Mouse (Mus musculus): ENCODE results near the gene Atp5d. TPM values are rescaled to one million over a fixed set of nuclear protein-coding genes. Genes with fewer than 3 reads are reported as not detected.

Gene Atp5d
- total RNA-seq, 2 experiments from 2014 or later = 332 to 344 TPM

GRCm38 (mm10) chr10:80123932-80124562 lies 14.4 kb upstream of the Atp5d start:
- Histone ChIP-seq H3K27ac (no peak overlapping the region), H3K4me3 (no peak overlapping the region)
- DNase-seq (ENCODE audit: low spot score in 2 of 2) = no peak
- TF ChIP-seq CTCF (conservative IDR thresholded peaks at IDR 0.05) = no peak

DNA sequence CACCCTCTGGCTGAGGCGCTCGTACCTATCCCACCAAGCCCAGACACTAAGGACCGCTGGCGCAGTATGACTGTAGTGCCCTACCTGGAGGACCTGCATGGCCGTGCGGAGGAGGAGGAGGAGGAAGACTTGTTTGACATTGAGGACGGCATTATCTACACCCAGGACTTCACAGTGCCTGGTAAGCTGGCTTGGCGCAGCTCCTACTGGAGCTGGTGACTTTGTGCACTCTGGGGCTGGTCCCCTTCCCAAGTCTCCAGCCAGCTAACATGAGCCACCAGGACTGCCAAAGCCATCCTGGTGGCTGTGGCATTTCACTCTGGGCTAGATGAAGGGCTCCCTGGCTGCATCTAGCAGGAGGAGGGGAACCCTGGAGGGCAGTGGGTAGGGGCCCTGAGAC lies 10.5 kb upstream of the Atp5d start:
- TF ChIP-seq CTCF (conservative IDR thresholded peaks at IDR 0.05) = no peak
- H3K27ac ChIP-seq = peak overlapping the region; percentile 7; the same call in 1 of the 2 replicates
- no peak overlapping the region for H3K4me3 ChIP-seq
- no peak for DNase-seq (ENCODE audit: low spot score in 2 of 2)

DNA sequence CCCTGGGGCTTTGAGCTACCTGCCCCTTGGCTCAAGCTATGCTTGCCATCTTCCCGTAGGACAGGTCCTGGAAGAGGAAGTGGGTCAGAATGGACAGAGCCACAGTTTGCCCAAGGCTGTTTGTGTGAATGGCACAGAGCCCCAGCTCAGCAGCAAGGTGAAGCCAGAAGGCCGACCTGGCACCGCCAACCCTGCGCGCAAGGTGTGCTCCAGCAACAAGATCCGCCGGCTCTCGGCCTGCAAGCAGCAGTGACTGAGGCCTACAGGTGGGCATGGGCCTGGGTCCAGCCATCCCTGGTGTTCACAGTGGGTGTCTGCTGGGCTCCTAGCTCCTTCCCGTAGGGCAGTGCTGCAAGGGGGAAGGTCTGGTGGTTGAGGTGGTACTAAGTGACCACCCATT lies 8.6 kb upstream of the Atp5d start:
- no peak for DNase-seq (ENCODE audit: low spot score in 2 of 2)
- H3K27ac ChIP-seq = peak overlapping the region; percentile 8; the same call in 1 of the 2 replicates
- TF ChIP-seq CTCF (conservative IDR thresholded peaks at IDR 0.05) = no peak
- no peak overlapping the region for H3K4me3 ChIP-seq

- DNase-seq (ENCODE audit: low spot score in 2 of 2) = no peak
- no peak for TF ChIP-seq CTCF (conservative IDR thresholded peaks at IDR 0.05)
Measured at GRCm38 (mm10) chr10:80130403-80131031, 7.9 kb upstream of the Atp5d start.

GRCm38 (mm10) chr10:80131316-80131951 lies 7.0 kb upstream of the Atp5d start:
- DNase-seq (ENCODE audit: low spot score in 2 of 2) = peak in 1 of 2 experiments; percentile 78
- no peak for TF ChIP-seq CTCF (conservative IDR thresholded peaks at IDR 0.05)
- no peak overlapping the region for H3K4me3 ChIP-seq
- H3K27ac ChIP-seq = peak overlapping the region; percentile 61

More at GRCm38 (mm10) chr10:80130403-80131031, 7.9 kb upstream of the Atp5d start:
- peak overlapping the region; percentile 8; the same call in 1 of the 2 replicates for H3K27ac ChIP-seq
- H3K4me3 ChIP-seq = no peak overlapping the region

DNA sequence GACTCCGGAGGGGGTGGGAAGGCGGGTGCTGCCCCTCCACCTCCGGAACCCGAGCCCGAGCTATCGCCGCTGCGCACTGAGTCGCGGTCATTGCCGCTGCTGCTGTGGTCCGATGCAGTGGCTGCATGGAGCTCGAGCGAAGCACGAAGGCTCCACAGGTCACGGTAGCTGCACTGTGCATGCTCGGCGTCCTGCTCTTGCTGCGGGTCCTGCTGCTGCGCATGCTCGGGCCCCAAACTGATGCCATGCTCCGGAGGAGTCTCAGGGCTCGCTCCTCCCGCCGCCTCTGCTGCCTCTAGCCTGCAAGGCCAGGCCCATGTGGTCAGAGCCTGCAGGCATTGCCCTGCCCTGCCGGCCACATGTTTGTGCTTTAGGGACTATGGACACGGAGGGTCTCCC lies 6.5 kb upstream of the Atp5d start:
- TF ChIP-seq CTCF (conservative IDR thresholded peaks at IDR 0.05) = no peak
- Histone ChIP-seq H3K27ac (peak overlapping the region; percentile 61), H3K4me3 (no peak overlapping the region)
- no peak for DNase-seq (ENCODE audit: low spot score in 2 of 2)

- TF ChIP-seq CTCF (conservative IDR thresholded peaks at IDR 0.05) = peak; percentile 45
- H3K4me3 ChIP-seq = no peak overlapping the region
- no peak for DNase-seq (ENCODE audit: low spot score in 2 of 2)
- peak overlapping the region; percentile 61 for H3K27ac ChIP-seq
Measured at GRCm38 (mm10) chr10:80133226-80133849, 5.1 kb upstream of the Atp5d start.

GRCm38 (mm10) chr10:80134421-80134820 lies 4.0 kb upstream of the Atp5d start:
- Histone ChIP-seq H3K4me3 (no peak overlapping the region), H3K27ac (peak overlapping the region; percentile 61; the same call in 1 of the 2 replicates)
- no peak for DNase-seq (ENCODE audit: low spot score in 2 of 2)
- no peak for TF ChIP-seq CTCF (conservative IDR thresholded peaks at IDR 0.05)

DNA sequence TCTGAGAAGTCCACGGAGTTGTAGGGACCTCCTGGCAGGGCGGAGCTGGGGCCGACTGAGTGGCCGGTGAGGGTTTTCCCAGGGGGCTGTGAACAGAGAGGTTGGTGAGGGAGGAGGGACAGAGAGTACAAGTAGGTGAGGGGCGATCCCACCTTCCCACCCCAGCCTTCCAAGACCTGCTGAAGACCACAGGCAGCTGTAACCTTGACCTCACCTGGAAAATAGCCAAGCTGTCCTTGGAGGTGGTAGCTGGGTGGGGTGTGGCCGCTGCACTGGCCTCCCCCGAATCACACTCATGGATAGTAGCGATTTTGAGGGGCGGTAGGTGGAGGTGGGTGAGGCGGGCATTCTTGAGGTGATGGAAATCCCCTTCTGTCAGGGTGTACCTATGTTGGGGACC lies 3.3 kb upstream of the Atp5d start:
- peak overlapping the region; percentile 18; the same call in 1 of the 2 replicates for H3K27ac ChIP-seq
- no peak overlapping the region for H3K4me3 ChIP-seq
- DNase-seq (ENCODE audit: low spot score in 2 of 2) = no peak
- no peak for TF ChIP-seq CTCF (conservative IDR thresholded peaks at IDR 0.05)

- Histone ChIP-seq H3K4me3 (no peak overlapping the region), H3K27ac (peak overlapping the region; percentile 18; the same call in 1 of the 2 replicates)
- no peak for DNase-seq (ENCODE audit: low spot score in 2 of 2)
- TF ChIP-seq CTCF (conservative IDR thresholded peaks at IDR 0.05) = no peak
Measured at GRCm38 (mm10) chr10:80135641-80136040, 2.8 kb upstream of the Atp5d start.

- no peak for DNase-seq (ENCODE audit: low spot score in 2 of 2)
- no peak for TF ChIP-seq CTCF (conservative IDR thresholded peaks at IDR 0.05)
- H3K27ac ChIP-seq = peak overlapping the region; percentile 99
- H3K4me3 ChIP-seq = peak overlapping the region; percentile 60
Measured at GRCm38 (mm10) chr10:80136179-80136951, 2.1 kb upstream of the Atp5d start.

GRCm38 (mm10) chr10:80136952-80137625 lies 1.3 kb upstream of the Atp5d start:
- no peak for DNase-seq (ENCODE audit: low spot score in 2 of 2)

More at GRCm38 (mm10) chr10:80136952-80137625, 1.3 kb upstream of the Atp5d start:
- Histone ChIP-seq H3K4me3 (peak overlapping the region; percentile 60), H3K27ac (peak overlapping the region; percentile 99)
- TF ChIP-seq CTCF (conservative IDR thresholded peaks at IDR 0.05) = no peak

All from layer of hippocampus, adult 2 months (tissue).